Mouse (Mus musculus): ENCODE measurements around the gene Tank. TPM values are rescaled to one million over a fixed set of nuclear protein-coding genes. Genes with fewer than 3 reads are reported as not detected.

Tank gene
- polyA plus RNA-seq, 1 experiment: 8.5 TPM

GRCm38 (mm10) chr2:61569181-61569580 lies 9.2 kb upstream of the Tank start:
- H3K79me3 ChIP-seq (ENCODE audit: low read depth): no peaks in the 10 kb centered on the region
- H3K27me3 ChIP-seq (ENCODE audit: control insufficient read depth, insufficient read depth, insufficient read length): no peaks in the 10 kb centered on the region
- H3ac ChIP-seq (ENCODE audit: control insufficient read depth, insufficient read length, low read depth): no peak overlapping the region
- no peaks in the 10 kb centered on the region for H3K79me2 ChIP-seq (ENCODE audit: control insufficient read depth, insufficient read depth)
- no peak overlapping the region for H3K4me3 ChIP-seq (ENCODE audit: insufficient read depth, poor library complexity, severe bottlenecking)
- TF ChIP-seq FOSL1 (IDR thresholded peaks at IDR 0.05; ENCODE audit: insufficient read depth, low read length, poor library complexity, severe bottlenecking) (no peak), MYOD1 (IDR thresholded peaks at IDR 0.05; ENCODE audit: control insufficient read depth, insufficient read length, low read depth) (no peak), MAX (IDR thresholded peaks at IDR 0.05) (no peak), CEBPB (IDR thresholded peaks at IDR 0.05; ENCODE audit: low read depth) (no peak)
- no peaks in the 10 kb centered on the region for H3K36me3 ChIP-seq (ENCODE audit: control insufficient read depth, insufficient read depth)

- Histone ChIP-seq H3K4me3 (ENCODE audit: insufficient read depth, poor library complexity, severe bottlenecking) (no peak overlapping the region), H3K79me2 (ENCODE audit: control insufficient read depth, insufficient read depth) (no peaks in the 10 kb centered on the region), H3K27me3 (ENCODE audit: control insufficient read depth, insufficient read depth, insufficient read length) (no peaks in the 10 kb centered on the region), H3K79me3 (ENCODE audit: low read depth) (no peaks in the 10 kb centered on the region), H3ac (ENCODE audit: control insufficient read depth, insufficient read length, low read depth) (no peak overlapping the region), H3K36me3 (ENCODE audit: control insufficient read depth, insufficient read depth) (no peaks in the 10 kb centered on the region)
- TF ChIP-seq MYOG (IDR thresholded peaks at IDR 0.05; ENCODE audit: control insufficient read depth, extremely low read depth, insufficient read length): no peak
- TF ChIP-seq MAX (IDR thresholded peaks at IDR 0.05): no peak
- no peak for TF ChIP-seq MYOD1 (IDR thresholded peaks at IDR 0.05; ENCODE audit: control insufficient read depth, insufficient read length, low read depth)
Observed at GRCm38 (mm10) chr2:61571343-61571955, 6.9 kb upstream of the Tank start.

- Histone ChIP-seq H3K4me3 (ENCODE audit: insufficient read depth, poor library complexity, severe bottlenecking) (no peak overlapping the region), H3K79me3 (ENCODE audit: low read depth) (no peaks in the 10 kb centered on the region), H3K36me3 (ENCODE audit: control insufficient read depth, insufficient read depth) (no peaks in the 10 kb centered on the region), H3K27me3 (ENCODE audit: control insufficient read depth, insufficient read depth, insufficient read length) (no peaks in the 10 kb centered on the region), H3ac (ENCODE audit: control insufficient read depth, insufficient read length, low read depth) (no peak overlapping the region), H3K79me2 (ENCODE audit: control insufficient read depth, insufficient read depth) (peaks cover 11% of the 10 kb centered on the region)
- no peak for TF ChIP-seq MYOG (IDR thresholded peaks at IDR 0.05; ENCODE audit: control insufficient read depth, extremely low read depth, insufficient read length)
- TF ChIP-seq FOSL1 (IDR thresholded peaks at IDR 0.05; ENCODE audit: insufficient read depth, low read length, poor library complexity, severe bottlenecking): no peak
- TF ChIP-seq CEBPB (IDR thresholded peaks at IDR 0.05; ENCODE audit: low read depth): no peak
- no peak for TF ChIP-seq USF1 (IDR thresholded peaks at IDR 0.05; ENCODE audit: low read depth)
- TF ChIP-seq MYOD1 (IDR thresholded peaks at IDR 0.05; ENCODE audit: control insufficient read depth, insufficient read length, low read depth): no peak
- TF ChIP-seq CTCF (IDR thresholded peaks at IDR 0.05; ENCODE audit: control insufficient read depth, insufficient read depth, insufficient read length): no peak
- TF ChIP-seq MAX (IDR thresholded peaks at IDR 0.05): no peak
Observed at GRCm38 (mm10) chr2:61576497-61576896, 1.9 kb upstream of the Tank start.

- Histone ChIP-seq H3K4me3 (ENCODE audit: insufficient read depth, poor library complexity, severe bottlenecking) (no peak overlapping the region), H3K79me2 (ENCODE audit: control insufficient read depth, insufficient read depth) (peaks cover 11% of the 10 kb centered on the region), H3K36me3 (ENCODE audit: control insufficient read depth, insufficient read depth) (no peaks in the 10 kb centered on the region), H3ac (ENCODE audit: control insufficient read depth, insufficient read length, low read depth) (no peak overlapping the region), H3K79me3 (ENCODE audit: low read depth) (no peaks in the 10 kb centered on the region), H3K27me3 (ENCODE audit: control insufficient read depth, insufficient read depth, insufficient read length) (no peaks in the 10 kb centered on the region)
- TF ChIP-seq MYOD1 (IDR thresholded peaks at IDR 0.05; ENCODE audit: control insufficient read depth, insufficient read length, low read depth) (no peak), CTCF (IDR thresholded peaks at IDR 0.05; ENCODE audit: control insufficient read depth, insufficient read depth, insufficient read length) (no peak), MAX (IDR thresholded peaks at IDR 0.05) (no peak), CEBPB (IDR thresholded peaks at IDR 0.05; ENCODE audit: low read depth) (no peak), USF1 (IDR thresholded peaks at IDR 0.05; ENCODE audit: low read depth) (no peak), MYOG (IDR thresholded peaks at IDR 0.05; ENCODE audit: control insufficient read depth, extremely low read depth, insufficient read length) (no peak)
Observed at GRCm38 (mm10) chr2:61576928-61577695, 1.3 kb upstream of the Tank start.

GRCm38 (mm10) chr2:61577696-61578062 lies 706 bp upstream of the Tank start:
- Histone ChIP-seq H3K4me3 (ENCODE audit: insufficient read depth, poor library complexity, severe bottlenecking) (no peak overlapping the region), H3K27me3 (ENCODE audit: control insufficient read depth, insufficient read depth, insufficient read length) (no peaks in the 10 kb centered on the region), H3K79me2 (ENCODE audit: control insufficient read depth, insufficient read depth) (peaks cover 13% of the 10 kb centered on the region), H3K36me3 (ENCODE audit: control insufficient read depth, insufficient read depth) (no peaks in the 10 kb centered on the region), H3ac (ENCODE audit: control insufficient read depth, insufficient read length, low read depth) (no peak overlapping the region), H3K79me3 (ENCODE audit: low read depth) (no peaks in the 10 kb centered on the region)
- TF ChIP-seq FOSL1 (IDR thresholded peaks at IDR 0.05; ENCODE audit: insufficient read depth, low read length, poor library complexity, severe bottlenecking) (no peak), MAX (IDR thresholded peaks at IDR 0.05) (no peak)

- Histone ChIP-seq H3ac (ENCODE audit: control insufficient read depth, insufficient read length, low read depth) (no peak overlapping the region), H3K79me3 (ENCODE audit: low read depth) (no peaks in the 10 kb centered on the region), H3K27me3 (ENCODE audit: control insufficient read depth, insufficient read depth, insufficient read length) (no peaks in the 10 kb centered on the region), H3K36me3 (ENCODE audit: control insufficient read depth, insufficient read depth) (no peaks in the 10 kb centered on the region), H3K79me2 (ENCODE audit: control insufficient read depth, insufficient read depth) (peaks cover 22% of the 10 kb centered on the region), H3K4me3 (ENCODE audit: insufficient read depth, poor library complexity, severe bottlenecking) (peak overlapping the region; percentile 23)
- TF ChIP-seq CEBPB (IDR thresholded peaks at IDR 0.05; ENCODE audit: low read depth) (no peak), CTCF (IDR thresholded peaks at IDR 0.05; ENCODE audit: control insufficient read depth, insufficient read depth, insufficient read length) (no peak), FOSL1 (IDR thresholded peaks at IDR 0.05; ENCODE audit: insufficient read depth, low read length, poor library complexity, severe bottlenecking) (peak; percentile 77), MAX (IDR thresholded peaks at IDR 0.05) (peak; percentile 26), USF1 (IDR thresholded peaks at IDR 0.05; ENCODE audit: low read depth) (peak; percentile 28), MYOD1 (IDR thresholded peaks at IDR 0.05; ENCODE audit: control insufficient read depth, insufficient read length, low read depth) (peak; percentile 19), MYOG (IDR thresholded peaks at IDR 0.05; ENCODE audit: control insufficient read depth, extremely low read depth, insufficient read length) (no peak)
Observed at GRCm38 (mm10) chr2:61579501-61579990, 1.2 kb downstream of the Tank start.
